Mouse (Mus musculus): Measurements from ENCODE around the gene Cntnap1. TPM values are rescaled to one million over a fixed set of nuclear protein-coding genes. Genes with fewer than 3 reads are reported as not detected.

Gene Cntnap1
- polyA plus RNA-seq, 1 experiment = 89.5 TPM

DNA sequence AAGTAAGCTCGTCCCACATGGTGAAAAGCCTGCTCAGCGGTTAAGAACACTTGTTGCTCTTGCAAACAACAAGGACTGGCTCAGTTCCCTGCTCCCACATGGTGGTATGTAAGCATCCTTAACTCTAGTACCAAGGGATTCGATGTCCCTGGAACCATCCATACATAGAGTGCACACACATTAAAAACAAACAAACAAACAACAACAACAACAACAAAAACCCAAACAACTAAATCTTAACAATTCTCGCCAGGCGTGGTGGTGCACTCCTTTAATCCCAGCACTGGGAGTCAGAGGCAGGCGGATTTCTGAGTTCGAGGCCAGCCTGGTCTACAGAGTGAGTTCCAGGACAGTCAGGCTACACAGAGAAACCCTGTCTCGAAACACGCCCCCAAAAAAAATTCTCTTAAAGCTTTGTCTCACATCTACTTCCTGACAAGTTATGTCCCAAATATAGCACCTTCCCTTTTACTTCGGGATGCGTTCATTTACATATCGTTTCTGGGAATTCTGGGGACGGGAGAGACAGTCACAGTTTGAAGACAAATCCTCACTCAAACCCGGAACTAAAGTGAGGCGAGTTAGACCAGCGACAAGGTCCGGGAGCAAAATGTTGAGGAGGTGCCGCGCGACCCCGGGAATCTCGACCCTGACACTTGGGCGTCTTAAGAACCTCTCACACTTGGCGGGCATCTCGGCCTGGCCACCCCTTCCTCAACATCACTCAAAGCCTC lies 55.2 kb downstream of the Cntnap1 start:
- peak overlapping the region; percentile 59 for H3K4me3 ChIP-seq (ENCODE audit: insufficient read depth, low read length)
- TF ChIP-seq POLR2A (IDR thresholded peaks at IDR 0.05; ENCODE audit: extremely low read depth, insufficient read depth, low read length) (no peak), CTCF (IDR thresholded peaks at IDR 0.05; ENCODE audit: extremely low read depth, insufficient read depth, low read length) (no peak)
- H3K27ac ChIP-seq (ENCODE audit: insufficient read depth, low read length) = peak overlapping the region; percentile 62; the same call in 1 of the 2 replicates

DNA sequence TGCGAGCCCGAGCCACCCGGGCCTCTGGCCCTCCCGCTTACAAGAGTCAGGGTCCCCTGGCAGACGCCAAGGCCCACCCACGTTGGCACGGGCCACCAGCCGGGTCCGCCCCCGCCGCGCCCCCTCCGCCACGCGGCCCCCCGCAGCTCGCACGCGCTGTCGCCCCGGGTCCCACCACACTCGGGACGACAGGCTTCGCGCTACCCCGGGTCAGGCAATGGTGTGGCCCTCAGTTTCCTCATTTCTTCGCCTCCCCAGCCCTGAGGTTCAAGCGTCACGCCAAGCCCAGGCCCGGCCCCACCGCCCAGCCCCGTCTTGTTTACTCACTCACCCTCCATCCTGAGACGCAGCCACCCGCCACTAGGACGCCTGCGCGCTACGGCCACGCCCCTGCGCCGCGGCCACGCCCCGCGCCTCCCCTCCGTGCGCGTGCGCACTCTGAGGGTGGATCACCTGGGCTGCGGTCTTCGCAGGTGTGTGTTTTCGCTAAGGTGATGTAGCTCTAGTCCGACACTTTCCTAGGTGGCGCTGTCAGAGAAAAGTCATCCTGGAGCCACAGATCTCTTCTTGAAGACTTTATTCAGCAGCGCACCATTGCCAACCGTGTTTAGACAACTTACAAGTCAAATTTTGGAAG lies 55.9 kb downstream of the Cntnap1 start, which contains the start of gene Ezh1:
Gene Ezh1, minus strand, starts transcription at position 399 of the 637 bp plus-strand sequence.
- H3K4me1 ChIP-seq (ENCODE audit: control insufficient read depth, insufficient read depth, low read length) = peaks cover 2% of the 10 kb centered on the region; the same call in 1 of the 2 replicates
- TF ChIP-seq CTCF (IDR thresholded peaks at IDR 0.05; ENCODE audit: extremely low read depth, insufficient read depth, low read length) (no peak), POLR2A (IDR thresholded peaks at IDR 0.05; ENCODE audit: extremely low read depth, insufficient read depth, low read length) (peak; percentile 66)
- peak within 1 kb of the TSS; percentile 62; the same call in 1 of the 2 replicates for H3K27ac ChIP-seq (ENCODE audit: insufficient read depth, low read length)
- peak within 1 kb of the TSS; percentile 59 for H3K4me3 ChIP-seq (ENCODE audit: insufficient read depth, low read length)

More for the DNA sequence above, 55.2 kb downstream of the Cntnap1 start:
- peaks cover 2% of the 10 kb centered on the region; the same call in 1 of the 2 replicates for H3K4me1 ChIP-seq (ENCODE audit: control insufficient read depth, insufficient read depth, low read length)

GRCm38 (mm10) chr11:101229361-101229900 lies 59.1 kb downstream of the Cntnap1 start:
- H3K27ac ChIP-seq (ENCODE audit: insufficient read depth, low read length) = peak overlapping the region; percentile 76

GRCm38 (mm10) chr11:101230061-101230511 lies 59.8 kb downstream of the Cntnap1 start:
- Histone ChIP-seq H3K27ac (ENCODE audit: insufficient read depth, low read length) (peak overlapping the region; percentile 76), H3K4me1 (ENCODE audit: control insufficient read depth, insufficient read depth, low read length) (peaks cover 1% of the 10 kb centered on the region; the same call in 1 of the 2 replicates), H3K4me3 (ENCODE audit: insufficient read depth, low read length) (no peak overlapping the region)
- TF ChIP-seq CTCF (IDR thresholded peaks at IDR 0.05; ENCODE audit: extremely low read depth, insufficient read depth, low read length) = no peak
- TF ChIP-seq POLR2A (IDR thresholded peaks at IDR 0.05; ENCODE audit: extremely low read depth, insufficient read depth, low read length) = no peak

More at GRCm38 (mm10) chr11:101229361-101229900, 59.1 kb downstream of the Cntnap1 start:
- TF ChIP-seq CTCF (IDR thresholded peaks at IDR 0.05; ENCODE audit: extremely low read depth, insufficient read depth, low read length) (no peak), POLR2A (IDR thresholded peaks at IDR 0.05; ENCODE audit: extremely low read depth, insufficient read depth, low read length) (no peak)
- no peak overlapping the region for H3K4me3 ChIP-seq (ENCODE audit: insufficient read depth, low read length)
- H3K4me1 ChIP-seq (ENCODE audit: control insufficient read depth, insufficient read depth, low read length) = peaks cover 2% of the 10 kb centered on the region; the same call in 1 of the 2 replicates

DNA sequence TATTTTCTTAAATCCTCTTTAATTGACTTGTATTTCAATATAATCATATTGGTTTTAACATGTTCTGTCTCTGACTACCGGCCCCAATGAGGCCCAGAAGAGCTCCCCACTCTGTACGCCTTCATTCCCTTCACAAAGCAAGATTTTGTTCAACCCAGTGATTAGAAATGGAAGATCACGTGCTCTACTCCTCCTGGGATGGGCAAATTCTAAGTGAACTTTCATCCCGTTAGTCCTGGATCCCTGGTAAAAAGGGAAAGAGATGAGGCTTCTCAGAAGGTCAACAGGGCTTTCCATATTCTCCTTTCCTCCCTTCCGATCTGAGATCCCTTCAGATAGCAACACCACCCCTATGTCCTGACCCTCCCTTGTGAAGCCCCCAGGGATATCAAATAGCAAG lies 60.2 kb downstream of the Cntnap1 start:
- peak overlapping the region; percentile 70; the same call in 1 of the 2 replicates for H3K27ac ChIP-seq (ENCODE audit: insufficient read depth, low read length)
- no peaks in the 10 kb centered on the region for H3K4me1 ChIP-seq (ENCODE audit: control insufficient read depth, insufficient read depth, low read length)
- no peak for TF ChIP-seq CTCF (IDR thresholded peaks at IDR 0.05; ENCODE audit: extremely low read depth, insufficient read depth, low read length)
- TF ChIP-seq POLR2A (IDR thresholded peaks at IDR 0.05; ENCODE audit: extremely low read depth, insufficient read depth, low read length) = no peak
- no peak overlapping the region for H3K4me3 ChIP-seq (ENCODE audit: insufficient read depth, low read length)

DNA sequence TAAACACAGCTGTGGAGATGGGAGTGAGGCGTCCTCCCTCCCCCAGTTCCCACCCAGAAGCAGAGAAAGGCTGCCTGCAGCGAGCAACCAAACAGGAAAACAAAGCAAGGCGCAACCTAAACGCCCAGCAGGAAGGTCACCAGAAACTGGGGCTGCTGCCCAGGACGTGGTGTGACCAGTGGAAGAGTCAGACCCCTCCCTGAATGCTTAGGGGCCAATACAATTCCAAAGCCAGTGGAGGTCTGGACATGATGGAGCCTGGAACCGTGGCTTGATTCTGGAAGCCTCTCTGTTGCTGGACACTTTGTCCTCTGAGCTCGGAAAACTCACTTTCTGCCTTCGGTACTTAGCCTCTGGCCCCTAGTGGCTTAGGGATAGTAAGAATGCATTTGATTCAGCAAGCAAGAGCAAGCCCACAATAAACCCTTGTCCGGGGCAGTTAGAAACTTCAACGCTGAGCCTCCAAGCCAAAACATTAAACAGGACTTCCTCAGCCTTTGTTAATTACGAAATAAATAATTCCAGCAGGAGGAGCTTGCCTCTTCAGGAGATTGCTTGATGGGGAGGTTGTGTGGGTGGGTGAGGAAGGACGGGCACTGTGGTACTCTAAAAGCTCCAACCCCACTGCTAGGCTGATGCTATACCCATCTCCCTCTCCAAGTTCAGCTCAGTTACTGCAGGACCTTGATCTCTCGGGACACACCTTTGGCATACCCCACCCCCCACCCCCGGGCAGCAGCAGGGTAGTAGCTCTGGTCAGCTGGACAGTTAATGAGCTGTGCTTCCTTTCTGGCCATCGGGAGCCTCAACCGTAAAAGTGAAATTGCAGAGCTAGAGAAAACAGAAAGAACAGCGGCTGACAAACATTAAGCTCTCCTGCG lies 60.9 kb downstream of the Cntnap1 start:
- Histone ChIP-seq H3K4me1 (ENCODE audit: control insufficient read depth, insufficient read depth, low read length) (no peaks in the 10 kb centered on the region), H3K27ac (ENCODE audit: insufficient read depth, low read length) (peak overlapping the region; percentile 70), H3K4me3 (ENCODE audit: insufficient read depth, low read length) (no peak overlapping the region; the same call in 1 of the 2 replicates)
- no peak for TF ChIP-seq CTCF (IDR thresholded peaks at IDR 0.05; ENCODE audit: extremely low read depth, insufficient read depth, low read length)
- no peak for TF ChIP-seq POLR2A (IDR thresholded peaks at IDR 0.05; ENCODE audit: extremely low read depth, insufficient read depth, low read length)

DNA sequence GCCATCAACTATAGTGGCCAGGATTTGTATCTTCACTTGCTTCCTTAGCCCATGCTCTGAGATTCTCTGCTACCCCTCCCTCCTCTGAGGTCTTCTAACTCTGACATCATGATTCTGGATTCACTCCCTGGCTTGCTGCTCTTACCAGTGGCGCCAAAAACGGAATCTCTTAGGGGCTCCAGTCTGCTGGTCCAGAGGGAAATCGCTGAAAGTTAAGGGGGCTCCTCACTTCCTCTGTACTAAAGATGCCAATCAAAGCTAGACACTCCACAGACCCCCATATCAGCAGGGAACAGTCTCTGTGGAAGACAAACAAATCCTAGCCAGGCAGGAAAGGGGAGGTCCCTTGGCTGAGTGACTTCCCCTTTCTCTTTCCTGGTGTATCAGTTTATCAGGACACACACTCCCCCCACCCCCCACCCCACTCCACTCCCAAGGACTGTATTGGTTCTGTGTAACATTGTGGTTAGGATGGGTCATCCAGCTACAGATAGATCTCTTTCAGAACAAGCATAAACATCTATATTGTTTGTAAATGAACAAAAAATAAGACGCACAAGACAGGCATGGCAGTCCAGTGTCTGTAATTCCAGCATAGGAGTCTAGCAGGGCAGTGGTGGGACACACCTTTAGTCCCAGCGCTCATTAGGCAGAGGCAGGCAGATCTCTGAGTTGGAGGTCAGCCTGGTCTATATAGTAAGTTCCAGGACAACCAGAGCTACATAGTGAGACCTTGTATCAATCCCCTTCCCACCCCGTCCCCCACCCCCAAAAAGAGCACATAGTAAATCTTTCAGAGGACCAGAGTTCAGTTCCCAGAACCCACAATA lies 61.9 kb downstream of the Cntnap1 start:
- no peak for TF ChIP-seq POLR2A (IDR thresholded peaks at IDR 0.05; ENCODE audit: extremely low read depth, insufficient read depth, low read length)
- no peak for TF ChIP-seq CTCF (IDR thresholded peaks at IDR 0.05; ENCODE audit: extremely low read depth, insufficient read depth, low read length)
- peak overlapping the region; percentile 66 for H3K27ac ChIP-seq (ENCODE audit: insufficient read depth, low read length)
- no peak overlapping the region for H3K4me3 ChIP-seq (ENCODE audit: insufficient read depth, low read length)
- no peaks in the 10 kb centered on the region for H3K4me1 ChIP-seq (ENCODE audit: control insufficient read depth, insufficient read depth, low read length)

GRCm38 (mm10) chr11:101233240-101233639 lies 62.9 kb downstream of the Cntnap1 start:
- Histone ChIP-seq H3K27ac (ENCODE audit: insufficient read depth, low read length) (no peak overlapping the region), H3K4me3 (ENCODE audit: insufficient read depth, low read length) (no peak overlapping the region), H3K4me1 (ENCODE audit: control insufficient read depth, insufficient read depth, low read length) (no peaks in the 10 kb centered on the region)
- no peak for TF ChIP-seq POLR2A (IDR thresholded peaks at IDR 0.05; ENCODE audit: extremely low read depth, insufficient read depth, low read length)
- no peak for TF ChIP-seq CTCF (IDR thresholded peaks at IDR 0.05; ENCODE audit: extremely low read depth, insufficient read depth, low read length)
